Mouse (Mus musculus) right cerebral cortex, postnatal 10 days (tissue): ENCODE measurements around the gene Ndufaf2.

Source experiments
- DNase-seq, 2 experiments: peaks; one replicate each; pipeline ENCODE4 v3.0.0; 2021; ENCODE audit warnings: low spot score in 2 of 2

The Ndufaf2 gene

DNA sequence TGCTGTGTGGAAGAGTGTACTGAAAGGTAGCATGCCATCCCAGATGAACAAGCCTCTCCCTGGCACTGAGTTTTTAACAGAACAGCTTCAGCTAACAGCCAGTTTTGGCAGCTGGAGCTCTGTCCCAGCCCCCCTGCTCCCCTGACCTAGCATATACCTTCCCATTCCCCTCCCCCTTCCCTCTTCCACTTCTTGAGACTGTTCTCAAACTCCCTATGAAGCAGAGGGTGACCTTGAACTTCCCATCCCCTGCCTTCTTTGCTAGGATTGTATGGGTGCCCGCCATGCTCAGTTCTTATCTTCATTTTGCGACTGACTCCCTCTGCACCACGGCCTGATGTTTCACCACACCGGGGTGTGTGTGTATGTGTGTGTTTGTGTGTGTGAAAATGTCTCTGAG, 195.7 kb downstream of the Ndufaf2 start:
- DNase-seq, result no peak

- DNase-seq, result no peak
These were observed 196.5 kb downstream of the Ndufaf2 start for GRCm38 (mm10) chr13:107961972-107962371.

- DNase-seq, result no peak
These were observed 196.9 kb downstream of the Ndufaf2 start for GRCm38 (mm10) chr13:107961501-107961900.

DNA sequence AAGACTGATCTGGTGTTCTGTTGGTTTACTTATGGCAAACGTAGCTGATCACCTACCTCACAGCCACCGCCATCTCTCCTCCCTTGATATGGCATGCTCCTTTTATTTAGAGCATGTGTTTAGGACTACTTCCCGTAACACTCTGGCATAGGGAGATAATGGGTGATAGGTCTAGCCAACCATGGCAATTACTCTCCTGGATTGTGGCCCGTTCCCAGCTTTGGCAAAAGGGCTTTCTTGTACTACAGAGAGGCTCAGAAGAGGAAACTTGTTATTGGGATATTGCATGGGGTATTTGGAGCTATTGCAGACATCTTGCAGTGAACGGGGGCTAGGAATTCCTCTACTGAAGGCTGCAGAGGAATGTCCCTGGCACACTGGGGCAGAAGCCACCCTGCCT, 197.9 kb downstream of the Ndufaf2 start:
- no peak for DNase-seq

GRCm38 (mm10) chr13:107959891-107960290, 198.5 kb downstream of the Ndufaf2 start:
- no peak for DNase-seq

DNA sequence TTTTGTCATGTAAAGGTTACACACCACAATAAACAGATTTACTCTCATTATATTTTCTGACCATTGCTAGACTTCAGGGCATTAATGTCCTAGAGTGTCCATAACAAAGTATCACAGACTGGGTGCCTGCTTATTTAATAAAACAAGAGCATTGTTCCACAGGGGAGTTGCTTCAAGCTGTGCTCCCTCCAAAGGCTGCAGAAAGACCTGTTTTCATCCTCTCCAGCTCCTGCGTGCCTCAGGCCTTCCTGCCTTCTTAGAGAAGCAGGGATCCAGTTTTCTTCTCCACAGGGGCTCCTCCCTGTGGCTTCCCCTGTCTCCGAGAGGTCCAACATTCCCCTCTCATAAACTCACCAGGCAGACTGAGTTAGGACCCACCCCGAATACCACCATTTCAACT, 202.2 kb downstream of the Ndufaf2 start:
- no peak for DNase-seq

DNA sequence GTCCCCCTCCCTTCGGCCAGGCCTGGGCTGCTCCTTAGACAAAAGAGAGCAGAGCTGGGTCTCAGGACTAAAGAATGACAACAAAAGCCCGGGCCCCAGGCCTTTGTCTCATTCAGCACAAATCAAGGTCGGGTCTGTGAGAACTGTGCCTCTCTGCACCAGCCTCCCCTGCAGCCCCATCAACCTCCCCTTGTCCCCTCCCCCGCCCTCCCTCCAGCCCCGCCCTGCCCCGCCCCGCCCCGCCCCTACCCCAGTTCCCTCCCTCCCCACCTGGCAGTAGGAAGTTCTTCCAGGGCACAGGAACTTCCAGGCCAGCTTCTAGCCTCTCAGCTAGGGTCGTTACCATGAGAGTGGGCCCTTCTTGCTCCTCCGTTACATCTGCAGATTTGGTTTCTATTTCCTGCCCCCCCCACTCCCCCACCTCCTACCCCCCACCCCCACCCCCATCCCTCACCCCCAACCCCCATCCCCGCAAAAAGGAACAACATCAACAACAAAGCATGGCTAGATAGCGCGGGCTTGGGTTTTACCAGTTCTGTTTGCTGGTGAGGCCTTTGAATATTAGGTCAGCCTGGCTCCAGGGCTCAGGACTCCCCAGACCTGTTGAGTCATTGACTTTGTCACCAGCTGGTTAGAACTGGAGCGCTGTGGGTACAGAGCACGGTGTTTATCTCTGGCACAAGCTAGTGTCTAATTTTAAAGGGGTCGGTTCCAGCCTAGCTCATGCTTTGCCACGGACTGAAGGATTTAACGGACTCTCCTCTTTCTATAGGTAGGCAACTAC, 202.9 kb downstream of the Ndufaf2 start:
- no peak for DNase-seq

DNA sequence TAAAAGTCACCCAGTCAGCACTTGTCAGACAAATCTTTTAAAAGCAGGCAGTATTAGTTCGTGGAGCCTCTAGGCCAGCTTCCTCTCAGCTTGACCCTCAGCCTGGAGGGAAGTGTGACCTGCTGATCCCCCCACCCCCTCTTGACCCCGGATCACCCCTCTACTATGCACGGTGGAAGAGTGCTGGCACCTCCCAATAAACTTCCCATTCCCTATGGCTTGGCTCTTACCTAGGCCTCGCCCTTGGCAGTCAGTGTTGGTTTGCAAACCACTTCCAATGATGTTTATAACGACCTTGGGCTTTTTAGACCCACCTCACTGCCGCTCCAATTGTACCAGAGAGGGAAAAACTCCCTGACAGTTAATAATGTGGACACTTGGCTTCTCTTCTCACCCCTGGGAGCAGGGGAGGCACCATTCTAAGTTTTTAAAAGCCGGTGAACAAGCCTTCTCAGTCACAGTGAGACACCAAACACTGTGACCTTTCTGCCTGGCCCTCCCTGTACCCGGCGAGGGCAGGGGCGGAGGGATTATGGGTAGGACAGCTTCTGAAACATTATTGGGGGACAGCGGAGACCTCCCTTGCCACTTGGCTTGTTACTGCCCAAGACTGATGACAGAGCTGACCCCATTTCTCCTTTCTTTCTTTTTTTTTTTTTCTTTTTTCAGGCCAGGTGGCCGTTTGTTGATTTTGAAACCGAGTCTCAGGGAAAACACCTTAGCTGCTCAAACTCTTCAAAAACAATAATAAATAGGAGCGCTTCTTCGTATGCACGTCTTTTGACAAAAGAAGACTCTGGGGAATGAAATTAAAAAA, 203.8 kb downstream of the Ndufaf2 start:
- DNase-seq, result no peak

DNA sequence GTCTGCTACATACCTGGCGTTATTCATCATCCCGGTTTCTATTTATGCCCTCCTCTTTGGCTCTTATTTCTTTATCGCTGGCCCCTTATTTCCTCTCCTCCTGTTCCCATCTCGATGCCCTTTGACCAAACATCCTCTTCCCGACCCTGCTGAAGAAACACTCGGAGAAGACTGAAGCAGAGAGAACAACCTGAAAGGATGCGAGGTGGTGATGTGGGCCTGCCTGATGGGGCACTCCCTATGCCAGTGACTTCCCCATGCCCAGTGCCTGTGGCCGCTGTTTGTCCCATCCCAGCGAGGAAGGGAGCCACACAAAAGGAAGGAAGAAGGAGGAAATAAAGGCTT, 204.4 kb downstream of the Ndufaf2 start:
- peak in 1 of 2 experiments; percentile 37 for DNase-seq
